Mouse (Mus musculus) ovary, postnatal 14 days (tissue): Measurements from ENCODE around the gene Prph2.

Source experiments
- DNase-seq: peaks from one replicate; pipeline ENCODE4 v3.0.0; 2022; ENCODE audit warnings: low spot score

Prph2 gene

GRCm38 (mm10) chr17:46963186-46963585 is 52.9 kb downstream of the Prph2 start:
- no peak for DNase-seq

GRCm38 (mm10) chr17:46966892-46967291 is 56.6 kb downstream of the Prph2 start:
- no peak for DNase-seq

GRCm38 (mm10) chr17:46972603-46973002 is 62.3 kb downstream of the Prph2 start:
- DNase-seq, result no peak
